Mouse (Mus musculus) hindlimb bud, embryonic 11.5 days (tissue): Measurements from ENCODE around the gene Tgfb3.
A peak's percentile ranks its signal among the peaks of the same experiment; 100 is the strongest.

Source experiments
- DNase-seq: peaks from one replicate; pipeline ENCODE4 v3.0.0-alpha.2; 2012; ENCODE audit warnings: low read depth, low spot score; ENCODE audit errors: extremely low spot score

Gene Tgfb3

GRCm38 (mm10) chr12:86082481-86083012 is 3.7 kb upstream of the Tgfb3 start, which contains the start of gene Ift43:
Ift43 (plus strand) TSS chr12:86082541.
- DNase-seq = peak; percentile 63

DNA sequence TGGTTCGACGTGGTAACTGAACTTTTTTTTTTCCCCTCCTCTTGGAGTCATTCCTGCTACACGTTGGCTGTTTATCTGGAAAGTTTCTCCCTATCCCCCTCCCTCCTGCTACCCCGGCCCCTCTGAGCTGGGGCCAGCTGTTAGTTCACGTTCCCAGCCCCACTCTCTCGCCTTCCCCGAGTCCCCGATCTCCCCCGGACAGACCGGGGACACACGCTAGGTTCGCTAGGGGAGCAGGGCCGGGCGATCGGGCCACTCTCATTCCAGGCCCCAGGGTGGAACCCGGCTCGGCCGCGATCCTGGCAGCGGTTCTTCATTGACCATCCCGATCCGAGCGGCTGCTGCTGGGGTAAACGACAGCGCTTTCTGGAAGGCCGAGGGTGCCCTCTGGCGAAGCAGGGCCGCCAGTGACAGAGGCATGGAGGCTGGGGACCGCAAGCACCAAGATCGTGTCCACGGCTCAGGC is 394 bp upstream of the Tgfb3 start:
- DNase-seq = peak; percentile 41

DNA sequence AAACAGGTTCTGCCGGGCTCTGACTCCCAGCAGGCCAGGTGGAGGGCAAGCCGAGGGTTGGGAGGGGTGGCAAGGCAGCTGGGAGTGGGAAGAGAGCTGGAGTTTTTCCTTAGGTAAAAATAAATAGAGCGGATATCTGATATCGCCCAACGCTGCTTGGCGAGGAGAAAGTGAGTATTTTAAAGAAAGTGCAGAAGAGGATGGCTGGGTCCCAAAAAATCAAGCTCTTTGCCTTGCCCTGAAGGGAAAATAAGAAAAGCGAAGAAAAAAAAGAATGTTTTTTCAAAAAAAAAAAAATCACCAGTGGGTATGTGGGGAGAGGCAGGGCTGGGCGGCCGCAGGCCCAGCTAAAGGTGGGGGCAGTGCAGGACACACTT is 677 bp downstream of the Tgfb3 start:
- DNase-seq = no peak

DNA sequence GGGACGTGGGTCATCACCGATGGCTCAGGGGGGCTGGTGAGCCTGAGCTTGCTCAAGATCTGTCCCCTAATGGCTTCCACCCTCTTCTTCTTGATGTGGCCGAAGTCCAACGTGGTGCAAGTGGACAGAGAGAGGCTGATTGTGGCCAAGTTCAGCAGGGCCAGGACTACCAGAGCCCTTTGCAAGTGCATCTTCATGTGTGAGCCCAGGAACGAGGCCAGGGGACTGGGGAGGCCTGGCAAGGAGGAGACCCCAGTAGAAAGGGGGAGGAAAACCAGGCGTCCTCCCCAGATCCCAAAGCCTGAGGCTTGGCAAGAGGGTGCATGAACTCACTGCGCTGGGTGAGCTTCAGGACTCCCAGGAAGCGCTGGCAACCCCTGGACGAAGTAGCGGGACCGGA is 1.1 kb downstream of the Tgfb3 start:
- DNase-seq = no peak

- DNase-seq = no peak
Measured at GRCm38 (mm10) chr12:86077322-86077721, 1.5 kb downstream of the Tgfb3 start.

DNA sequence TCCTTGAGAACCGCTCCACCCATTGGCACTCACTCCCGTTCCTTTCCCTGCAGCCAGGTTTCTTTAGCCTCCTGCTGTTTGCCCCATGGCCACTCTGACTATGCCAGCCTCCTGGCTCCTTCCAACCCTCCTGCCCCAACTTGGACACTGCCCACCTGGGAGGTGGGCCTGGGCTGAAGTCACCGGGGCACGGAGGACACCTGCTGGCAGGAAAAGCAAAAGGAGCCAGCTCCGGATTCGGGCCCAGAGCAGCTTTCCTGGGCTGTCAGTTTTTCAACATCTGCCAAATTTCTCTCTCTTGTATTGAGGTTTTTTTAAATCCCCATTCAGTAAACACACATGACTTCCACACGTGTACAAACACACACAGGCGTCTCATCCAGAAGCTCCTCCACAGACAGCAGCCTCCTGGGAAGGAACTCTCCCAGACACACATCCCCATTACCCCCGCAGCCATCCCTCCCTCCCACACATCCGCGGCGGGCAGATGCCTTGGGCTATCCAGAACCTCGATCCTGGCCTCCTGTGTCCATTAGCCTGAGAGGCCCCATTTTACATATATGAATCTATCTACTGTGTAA is 2.4 kb downstream of the Tgfb3 start:
- DNase-seq = no peak

GRCm38 (mm10) chr12:86075358-86075757 is 3.5 kb downstream of the Tgfb3 start:
- DNase-seq = no peak

DNA sequence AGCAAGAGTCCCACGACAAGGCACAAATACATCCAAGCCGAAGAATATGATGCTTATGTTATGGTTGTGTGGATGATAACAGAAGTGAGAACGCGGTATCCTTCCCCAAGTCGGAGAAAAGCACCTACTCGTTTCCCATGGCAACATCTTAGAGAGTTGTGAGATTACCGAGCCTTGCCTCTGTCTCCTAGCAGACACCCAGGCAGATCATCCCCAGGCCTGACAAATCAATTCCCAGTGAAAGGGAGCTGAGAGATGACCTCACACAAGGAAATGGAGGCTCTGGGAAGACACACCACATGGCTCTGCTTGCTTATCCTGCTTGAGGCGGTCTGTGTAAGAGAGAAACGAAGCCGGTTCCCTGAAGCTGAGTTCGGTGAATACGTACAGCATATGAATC is 4.2 kb downstream of the Tgfb3 start:
- no peak for DNase-seq

GRCm38 (mm10) chr12:86071432-86071831 is 7.4 kb downstream of the Tgfb3 start:
- no peak for DNase-seq

- no peak for DNase-seq
Measured at GRCm38 (mm10) chr12:86064796-86065195, 14.0 kb downstream of the Tgfb3 start.

DNA sequence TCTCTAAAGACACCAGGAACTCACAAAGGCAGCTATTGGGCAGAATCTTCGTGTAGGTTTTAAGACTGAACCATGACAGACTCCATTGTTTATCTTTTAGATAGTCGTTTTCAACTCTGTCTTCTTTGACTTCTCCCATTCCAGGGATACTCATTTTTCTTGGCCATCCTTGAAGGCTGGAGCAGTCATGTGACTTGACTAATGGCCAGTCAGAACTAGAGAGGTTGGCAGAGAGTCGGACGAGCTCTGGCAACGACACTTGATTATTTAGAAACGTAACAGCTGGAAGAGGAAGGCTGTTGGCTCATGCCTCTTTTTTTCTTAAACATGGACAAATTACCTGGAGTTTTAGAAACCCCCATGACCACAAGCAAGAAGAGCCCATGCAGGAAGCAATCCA is 19.5 kb downstream of the Tgfb3 start:
- no peak for DNase-seq

GRCm38 (mm10) chr12:86057516-86057915 is 21.3 kb downstream of the Tgfb3 start:
- DNase-seq = no peak

DNA sequence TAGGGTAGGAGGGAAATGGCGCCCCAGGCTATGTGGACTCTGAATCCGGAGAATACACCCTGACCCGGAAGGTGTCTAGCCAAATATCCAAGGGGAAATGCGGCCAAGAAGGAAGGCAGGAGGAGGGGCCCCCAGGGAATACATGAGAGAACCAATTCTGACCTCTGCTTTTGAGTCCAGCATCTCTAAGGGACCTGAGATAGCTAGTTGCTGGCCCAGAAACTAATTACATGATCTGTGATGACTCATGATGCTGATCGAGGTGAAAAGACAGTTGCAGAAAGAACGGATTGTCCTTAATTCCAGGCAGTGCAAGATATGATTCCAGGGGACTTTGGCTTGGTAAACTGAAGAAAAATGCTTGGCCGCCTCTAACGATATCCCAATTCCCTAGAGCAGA is 21.9 kb downstream of the Tgfb3 start:
- no peak for DNase-seq

GRCm38 (mm10) chr12:86055306-86055705 is 23.5 kb downstream of the Tgfb3 start:
- DNase-seq = no peak

DNA sequence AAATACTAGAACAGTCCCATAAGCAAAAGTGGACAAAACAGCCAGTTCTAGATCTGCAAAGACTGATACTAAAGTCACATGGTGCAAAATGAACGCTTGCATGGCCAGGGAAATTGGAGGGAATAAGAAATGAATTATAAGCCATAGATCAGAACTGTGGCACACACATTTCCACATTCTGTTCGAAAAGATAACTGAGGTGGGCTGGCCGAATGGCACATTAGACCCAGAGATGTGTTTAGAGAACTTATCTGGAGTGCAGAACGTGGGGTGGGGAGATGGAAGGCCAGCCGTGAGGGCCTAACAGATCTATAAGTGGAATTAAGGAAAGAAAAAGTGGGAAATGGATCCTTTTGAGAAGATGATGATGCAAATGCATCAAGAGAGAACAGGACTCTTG is 27.4 kb downstream of the Tgfb3 start:
- no peak for DNase-seq

DNA sequence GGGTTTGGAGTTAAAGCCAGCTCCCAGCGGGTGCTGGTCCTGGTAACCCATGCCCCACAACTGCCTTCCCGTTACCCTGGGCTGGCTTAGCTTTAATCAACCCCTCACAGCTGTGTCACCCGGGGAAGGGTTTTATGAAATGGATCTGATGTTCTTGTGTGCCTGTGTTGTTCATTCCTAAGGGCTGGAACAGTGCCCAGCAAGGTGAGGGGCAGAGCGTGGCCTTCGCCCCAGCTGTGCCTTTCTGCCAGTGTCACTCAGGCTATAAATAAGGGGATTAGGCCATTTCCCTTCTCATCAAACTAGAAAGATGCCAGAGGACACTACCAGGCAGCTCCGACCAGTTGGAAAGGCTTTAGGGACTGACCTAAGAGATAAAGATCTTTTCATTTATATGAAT is 29.0 kb downstream of the Tgfb3 start:
- no peak for DNase-seq

GRCm38 (mm10) chr12:86047376-86047775 is 31.5 kb downstream of the Tgfb3 start:
- no peak for DNase-seq

- DNase-seq = no peak
Measured at GRCm38 (mm10) chr12:86046776-86047175, 32.1 kb downstream of the Tgfb3 start.

- DNase-seq = no peak
Measured at GRCm38 (mm10) chr12:86046141-86046540, 32.7 kb downstream of the Tgfb3 start.

- no peak for DNase-seq
Measured at GRCm38 (mm10) chr12:86039751-86040150, 39.1 kb downstream of the Tgfb3 start.

- DNase-seq = no peak
Measured at GRCm38 (mm10) chr12:86039078-86039477, 39.8 kb downstream of the Tgfb3 start.

DNA sequence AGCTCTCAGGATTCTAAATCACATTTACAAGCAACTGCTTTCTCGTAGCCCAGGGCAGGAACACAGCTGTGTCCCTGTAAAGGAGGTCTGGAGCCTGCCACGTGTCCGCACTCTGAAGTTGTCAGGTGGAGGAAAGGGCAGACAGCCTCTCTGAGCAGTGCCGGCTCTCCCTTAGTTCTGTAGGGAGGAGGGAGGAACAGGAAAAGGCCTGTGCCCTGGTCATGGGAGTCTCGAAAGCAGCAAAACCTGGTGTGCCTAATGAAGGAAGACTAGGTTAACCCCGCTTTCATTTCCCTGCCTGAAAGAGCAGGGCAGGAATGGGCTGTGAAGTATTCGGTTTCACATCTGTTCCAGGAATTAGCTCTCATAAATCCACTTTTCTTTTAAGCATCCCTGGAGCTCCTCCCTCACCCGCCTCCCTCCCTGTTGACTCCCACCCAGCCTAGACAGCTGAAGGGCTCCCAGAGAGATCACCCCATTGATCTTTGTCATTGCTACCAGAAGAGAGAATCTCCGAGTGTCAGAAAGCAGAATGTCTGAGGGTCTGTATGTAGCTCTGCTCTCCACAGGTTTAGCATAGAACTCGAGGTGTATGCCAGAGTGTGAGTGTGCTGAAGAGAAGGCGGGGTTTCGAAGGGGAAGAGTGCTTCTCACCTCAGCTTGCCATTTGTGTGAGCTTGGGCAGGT is 41.5 kb downstream of the Tgfb3 start:
- DNase-seq = peak; percentile 79
